Mouse (Mus musculus) C2C12 (cell line): ENCODE data around the gene C9. TPM values are rescaled to one million over a fixed set of nuclear protein-coding genes. Genes with fewer than 3 reads are reported as not detected.

ENCODE experiments used
- H3K27me3 ChIP-seq: one replicate; pipeline ENCODE4 v1.6.1; 2011; ENCODE audit not compliant: control insufficient read depth, insufficient read depth, insufficient read length
- H3K36me3 ChIP-seq: one replicate; pipeline ENCODE4 v1.6.1; 2011; ENCODE audit not compliant: control insufficient read depth, insufficient read depth
- H3K4me3 ChIP-seq: one replicate; pipeline ENCODE4 v1.5.1; 2011; ENCODE audit warnings: mild to moderate bottlenecking, control low read depth; ENCODE audit not compliant: poor library complexity, insufficient read depth, severe bottlenecking
- H3K79me2 ChIP-seq: one replicate; pipeline ENCODE4 v1.6.1; 2011; ENCODE audit not compliant: control insufficient read depth, insufficient read depth
- H3K79me3 ChIP-seq: one replicate; pipeline ENCODE4 v1.6.1; 2011; ENCODE audit warnings: low read depth, control low read depth
- H3ac ChIP-seq: one replicate; pipeline ENCODE3; 2011; ENCODE audit warnings: low read depth; ENCODE audit not compliant: control insufficient read depth, insufficient read length
- CEBPB ChIP-seq: IDR thresholded peaks from one replicate; pipeline ENCODE4 v1.6.1; 2011; ENCODE audit warnings: low read depth, mild to moderate bottlenecking, control low read depth, moderate library complexity
- CTCF ChIP-seq: IDR thresholded peaks from one replicate; pipeline ENCODE4 v1.5.1; 2011; ENCODE audit not compliant: control insufficient read depth, insufficient read depth, insufficient read length
- FOSL1 ChIP-seq: IDR thresholded peaks from one replicate; pipeline ENCODE4 v1.8.0; 2011; ENCODE audit warnings: mild to moderate bottlenecking, low read length; ENCODE audit not compliant: poor library complexity, insufficient read depth, severe bottlenecking
- MAX ChIP-seq: IDR thresholded peaks from one replicate; pipeline ENCODE4 v1.6.1; 2011; ENCODE audit warnings: mild to moderate bottlenecking, control low read depth
- MYOD1 ChIP-seq: IDR thresholded peaks from one replicate; pipeline ENCODE4 v1.6.1; 2011; ENCODE audit warnings: low read depth; ENCODE audit not compliant: control insufficient read depth, insufficient read length
- MYOG ChIP-seq: IDR thresholded peaks from one replicate; pipeline ENCODE4 v1.6.1; 2011; ENCODE audit not compliant: control insufficient read depth, insufficient read length; ENCODE audit errors: extremely low read depth
- USF1 ChIP-seq: IDR thresholded peaks from one replicate; pipeline ENCODE4 v1.6.1; 2011; ENCODE audit warnings: low read depth, mild to moderate bottlenecking, control low read depth, moderate library complexity
- polyA plus RNA-seq: library from polyadenylated mRNA; unstranded; fragments of >200 nt; fragmentation: generic; extraction: Trizol; gene quantifications from one replicate; pipeline ENCODE4 v1.2.1, GENCODE M21; 2012; ENCODE audit warnings: missing spikeins

C9 gene
- polyA plus RNA-seq, 1 experiment, result not detected

DNA sequence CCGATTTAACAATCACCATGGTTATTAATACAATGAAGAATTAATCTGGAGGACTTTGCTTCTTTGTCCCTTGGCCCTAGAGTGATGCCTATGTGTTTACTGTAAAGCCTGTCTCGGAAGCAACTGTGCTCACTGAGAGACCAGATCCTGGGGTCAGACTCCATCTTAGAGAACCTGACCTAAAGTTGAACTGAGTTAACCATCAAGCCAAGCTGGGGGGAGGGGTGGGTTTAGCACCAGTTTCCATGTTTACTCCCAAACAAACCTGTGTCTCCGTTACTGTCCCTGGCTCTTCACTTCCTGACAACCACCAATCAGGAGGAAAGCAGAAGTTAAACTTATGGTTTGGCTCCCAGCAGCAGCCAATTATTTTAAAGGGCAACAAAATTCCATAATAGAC is 38.4 kb downstream of the C9 start:
- no peak overlapping the region for H3ac ChIP-seq
- H3K79me3 ChIP-seq, result no peaks in the 10 kb centered on the region
- H3K27me3 ChIP-seq, result no peaks in the 10 kb centered on the region
- no peaks in the 10 kb centered on the region for H3K36me3 ChIP-seq
- no peaks in the 10 kb centered on the region for H3K79me2 ChIP-seq
- no peak overlapping the region for H3K4me3 ChIP-seq
- TF ChIP-seq CEBPB (no peak), FOSL1 (no peak), MYOD1 (no peak), MYOG (no peak), USF1 (no peak), MAX (no peak), CTCF (no peak)

DNA sequence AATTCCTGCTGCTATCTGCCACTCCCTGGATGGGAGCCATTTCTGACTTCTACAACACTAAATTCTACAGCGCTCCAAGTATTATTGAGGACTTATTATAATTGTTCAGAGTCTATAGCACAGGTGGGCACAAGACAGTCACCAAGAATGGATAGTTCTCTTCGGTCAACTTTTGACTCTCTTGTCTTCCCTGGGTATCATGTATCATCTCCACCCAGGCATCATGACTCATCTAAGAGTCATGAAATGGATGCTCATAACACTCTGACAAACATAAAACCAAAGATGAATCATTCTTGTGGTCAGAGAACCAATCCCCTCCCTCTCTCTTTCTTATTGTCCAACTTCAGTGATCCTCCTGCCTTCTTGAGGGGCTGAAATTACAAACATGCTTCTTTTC is 47.3 kb downstream of the C9 start:
- no peaks in the 10 kb centered on the region for H3K36me3 ChIP-seq
- H3K79me3 ChIP-seq, result no peaks in the 10 kb centered on the region
- TF ChIP-seq FOSL1 (peak; percentile 100), MAX (peak; percentile 65), CTCF (no peak), MYOG (no peak), MYOD1 (peak; percentile 48), CEBPB (no peak), USF1 (peak; percentile 9)
- H3ac ChIP-seq, result no peak overlapping the region
- H3K27me3 ChIP-seq, result no peaks in the 10 kb centered on the region
- no peak overlapping the region for H3K4me3 ChIP-seq
- no peaks in the 10 kb centered on the region for H3K79me2 ChIP-seq

DNA sequence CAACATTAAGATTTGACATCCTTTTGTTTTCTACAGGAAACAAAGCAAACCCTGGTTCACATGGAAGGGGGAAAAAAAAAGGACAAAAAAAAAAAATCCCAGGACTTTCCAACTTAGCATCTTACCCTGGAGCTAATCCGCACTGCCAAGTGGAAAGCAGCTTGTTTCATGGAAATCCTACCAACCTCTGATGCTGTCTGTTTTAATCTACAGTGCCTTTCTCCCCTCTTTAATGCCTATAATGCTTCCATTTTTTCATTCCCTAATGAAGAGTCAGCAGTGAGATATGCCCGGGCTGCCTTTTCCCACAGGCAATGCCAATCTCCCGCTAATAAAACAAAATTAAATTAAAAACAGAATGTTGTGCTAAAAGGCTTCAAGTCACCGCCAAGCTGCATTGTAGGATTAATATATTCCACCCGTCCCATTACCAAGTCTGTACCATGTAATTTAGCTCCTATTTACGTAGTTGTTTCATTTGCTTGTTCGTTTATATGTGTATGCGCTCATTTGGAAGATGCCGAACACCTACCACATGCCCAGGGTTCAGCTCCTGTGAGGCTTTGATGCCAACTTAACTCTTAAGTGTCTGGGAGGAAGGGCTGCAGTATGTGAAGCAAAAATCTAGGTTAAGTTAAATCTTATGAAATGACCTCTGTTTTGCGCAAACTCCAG is 53.4 kb downstream of the C9 start:
- H3K79me3 ChIP-seq, result no peaks in the 10 kb centered on the region
- no peaks in the 10 kb centered on the region for H3K27me3 ChIP-seq
- H3ac ChIP-seq, result no peak overlapping the region
- no peaks in the 10 kb centered on the region for H3K36me3 ChIP-seq
- no peaks in the 10 kb centered on the region for H3K79me2 ChIP-seq
- no peak overlapping the region for H3K4me3 ChIP-seq
- no peak for TF ChIP-seq CEBPB
- no peak for TF ChIP-seq MAX
- TF ChIP-seq USF1, result no peak
- TF ChIP-seq MYOD1, result no peak
- no peak for TF ChIP-seq MYOG
- no peak for TF ChIP-seq CTCF
- TF ChIP-seq FOSL1, result no peak

- Histone ChIP-seq H3K27me3 (no peaks in the 10 kb centered on the region), H3ac (no peak overlapping the region), H3K79me3 (no peaks in the 10 kb centered on the region), H3K4me3 (no peak overlapping the region), H3K79me2 (no peaks in the 10 kb centered on the region), H3K36me3 (no peaks in the 10 kb centered on the region)
- no peak for TF ChIP-seq MYOG
- TF ChIP-seq USF1, result no peak
- TF ChIP-seq MYOD1, result no peak
- no peak for TF ChIP-seq CTCF
- no peak for TF ChIP-seq CEBPB
- no peak for TF ChIP-seq MAX
- no peak for TF ChIP-seq FOSL1
Observed at GRCm38 (mm10) chr15:6500787-6501186, 55.7 kb downstream of the C9 start.

GRCm38 (mm10) chr15:6517525-6517924 is 72.4 kb downstream of the C9 start:
- Histone ChIP-seq H3K4me3 (no peak overlapping the region), H3ac (no peak overlapping the region), H3K79me2 (no peaks in the 10 kb centered on the region), H3K36me3 (no peaks in the 10 kb centered on the region), H3K79me3 (no peaks in the 10 kb centered on the region), H3K27me3 (no peaks in the 10 kb centered on the region)
- TF ChIP-seq CTCF, result no peak

GRCm38 (mm10) chr15:6519417-6520255 is 74.5 kb downstream of the C9 start:
- Histone ChIP-seq H3ac (no peak overlapping the region), H3K4me3 (no peak overlapping the region), H3K79me3 (no peaks in the 10 kb centered on the region), H3K79me2 (no peaks in the 10 kb centered on the region), H3K36me3 (no peaks in the 10 kb centered on the region), H3K27me3 (no peaks in the 10 kb centered on the region)
- TF ChIP-seq FOSL1, result no peak
- TF ChIP-seq CTCF, result no peak
- no peak for TF ChIP-seq MAX
- TF ChIP-seq USF1, result no peak
- TF ChIP-seq MYOD1, result no peak
- TF ChIP-seq CEBPB, result no peak
- TF ChIP-seq MYOG, result no peak
